Mouse (Mus musculus): ENCODE data around the gene Rbm33.

DNA sequence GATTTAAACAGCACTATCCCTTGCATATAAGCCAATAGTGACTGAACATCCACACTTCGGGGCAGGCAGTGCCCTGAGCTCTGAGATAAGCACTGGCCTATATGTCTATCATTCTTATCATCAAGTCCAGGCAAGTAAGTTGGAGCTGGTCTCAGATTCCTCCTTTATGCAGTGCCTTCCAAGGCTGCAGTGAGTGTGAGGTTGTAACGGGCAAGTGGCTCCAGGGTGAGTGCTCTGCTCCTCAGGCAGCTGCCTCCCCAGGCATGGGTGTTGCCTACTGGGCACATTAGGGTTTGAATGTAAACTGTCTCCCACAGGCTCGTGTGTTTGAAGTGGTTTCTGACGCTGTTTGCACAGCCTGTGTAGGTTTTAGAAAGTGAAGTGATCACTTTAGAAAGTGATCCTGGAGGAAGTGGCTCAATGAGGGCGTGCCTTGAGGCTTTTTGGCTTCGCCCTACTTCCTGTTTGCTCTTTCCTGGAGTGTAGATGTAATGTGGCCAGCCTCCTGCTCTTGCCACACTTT is 47.4 kb upstream of the Rbm33 start:
- TF ChIP-seq POLR2A (IDR thresholded peaks at IDR 0.05; ENCODE audit: insufficient read depth, low read depth, low read length) = no peak
- no peak for TF ChIP-seq CTCF (IDR thresholded peaks at IDR 0.05; ENCODE audit: insufficient read depth, low read depth, low read length)

Measured in olfactory bulb, adult 2 months (tissue).